Mouse (Mus musculus) brain, embryonic 14.5 days (tissue): ENCODE measurements at regions not wholly inside any gene's neighbourhood (a gene's known extent, or its start where the extent isn't known, plus 50 kb on each side); places are given as distances from the start of the nearest gene placed in this dataset.

Experiments
- CTCF ChIP-seq: fragments of 200-500 bp; IDR thresholded peaks from 2 replicates; pipeline ENCODE4 v1.5.1; 2012; ENCODE audit warnings: inconsistent platforms, mild to moderate bottlenecking, moderate library complexity, borderline replicate concordance; ENCODE audit not compliant: insufficient read depth, insufficient read length; ENCODE audit errors: extremely low read depth
- POLR2A ChIP-seq: fragments of 200-500 bp; IDR thresholded peaks from 2 replicates; pipeline ENCODE4 v1.6.1; 2012; ENCODE audit warnings: mild to moderate bottlenecking, inconsistent platforms, borderline replicate concordance; ENCODE audit not compliant: poor library complexity, insufficient read depth, insufficient read length, severe bottlenecking; ENCODE audit errors: extremely low read depth

DNA sequence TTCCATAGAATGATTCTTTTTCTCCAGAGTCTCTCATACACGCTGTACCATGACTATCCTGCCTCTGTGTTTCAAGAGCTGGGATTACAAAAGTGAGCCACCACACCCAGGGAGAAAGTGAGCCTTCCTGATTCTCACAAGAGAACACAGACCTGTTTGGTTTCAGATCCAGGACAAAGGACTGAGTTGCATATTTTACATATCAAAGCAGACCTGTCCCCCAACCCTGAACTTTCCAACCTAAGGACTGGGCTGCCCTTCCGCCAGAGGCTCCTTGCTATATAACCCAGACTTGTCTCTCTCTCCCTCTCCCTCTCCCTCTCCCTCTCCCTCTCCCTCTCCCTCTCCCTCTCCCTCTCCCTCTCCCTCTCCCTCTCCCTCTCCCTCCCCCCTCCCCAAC, 611.8 kb upstream of the Tmem132c start:
- TF ChIP-seq POLR2A (no peak), CTCF (no peak)
